ENCODE assay signal across 47 mouse cellular contexts in genomic region chr8:93331151-93331550, GRCm38 (mm10). TPM values are rescaled to one million over a fixed set of nuclear protein-coding genes. Genes with fewer than 3 reads are reported as not detected.
"Had no signal": no experiment of that assay in that cellular context is flagged by ENCODE, and none has a peak within 500 bp of the region (broad histone marks: within the 10 kb centered on the region; RNA-seq: fewer than 3 reads in every experiment).

No protein-coding gene starts in this region.

- H3K9ac ChIP-seq: limb, embryonic 12.5 days; limb, embryonic 13.5 days; limb, embryonic 15.5 days; liver, embryonic 13.5 days; liver, embryonic 14.5 days; liver, embryonic 15.5 days; liver, postnatal 0 days; lung, embryonic 14.5 days; lung, embryonic 15.5 days; midbrain, embryonic 12.5 days; midbrain, embryonic 13.5 days; midbrain, embryonic 15.5 days; neural tube, embryonic 12.5 days had no signal

- H3K9me3 ChIP-seq: limb, embryonic 10.5 days; limb, embryonic 12.5 days; limb, embryonic 13.5 days; limb, embryonic 15.5 days; liver, embryonic 13.5 days; liver, embryonic 15.5 days; lung, embryonic 15.5 days; midbrain, embryonic 10.5 days; midbrain, embryonic 12.5 days; midbrain, embryonic 13.5 days; midbrain, embryonic 15.5 days; neural tube, embryonic 12.5 days had no signal

- ATAC-seq: liver, postnatal 0 days; lung, postnatal 0 days; midbrain, embryonic 13.5 days; midbrain, embryonic 15.5 days; midbrain, embryonic 16.5 days had no signal

- H3K27me3 ChIP-seq: limb, embryonic 12.5 days; limb, embryonic 13.5 days; limb, embryonic 15.5 days; liver, embryonic 13.5 days; liver, embryonic 15.5 days; lung, embryonic 15.5 days; megakaryocyte, embryonic 14.5 days; midbrain, embryonic 12.5 days; midbrain, embryonic 13.5 days; midbrain, embryonic 15.5 days; neural tube, embryonic 12.5 days had no signal

- H3K36me3 ChIP-seq: limb, embryonic 10.5 days; limb, embryonic 12.5 days; limb, embryonic 13.5 days; limb, embryonic 15.5 days; liver, embryonic 13.5 days; liver, embryonic 15.5 days; lung, embryonic 15.5 days; midbrain, embryonic 10.5 days; midbrain, embryonic 12.5 days; midbrain, embryonic 13.5 days; midbrain, embryonic 15.5 days; neural tube, embryonic 12.5 days had no signal

- H3K4me2 ChIP-seq: limb, embryonic 12.5 days; limb, embryonic 13.5 days; limb, embryonic 15.5 days; liver, embryonic 11.5 days; liver, embryonic 13.5 days; liver, embryonic 15.5 days; lung, embryonic 14.5 days; lung, embryonic 15.5 days; midbrain, embryonic 11.5 days; midbrain, embryonic 12.5 days; midbrain, embryonic 13.5 days; midbrain, embryonic 15.5 days; neural tube, embryonic 12.5 days had no signal

- H3K4me1 ChIP-seq: limb, embryonic 10.5 days; limb, embryonic 12.5 days; limb, embryonic 13.5 days; limb, embryonic 15.5 days; liver, embryonic 13.5 days; liver, embryonic 15.5 days; lung, embryonic 15.5 days; megakaryocyte, embryonic 14.5 days; midbrain, embryonic 10.5 days; midbrain, embryonic 12.5 days; midbrain, embryonic 13.5 days; midbrain, embryonic 15.5 days; neural tube, embryonic 12.5 days had no signal

- DNase-seq: left cerebral cortex, postnatal 4 days; liver; liver, embryonic 13.5 days; liver, postnatal 0 days; lung, adult 18-20 months; lung, adult 2 months; lung, embryonic 14.5 days; lung, postnatal 10 days; lung, postnatal 14 days; lung, postnatal 36 days; lung, postnatal 4 days; midbrain, embryonic 14.5 days had no signal

- H3K4me3 ChIP-seq: left cerebral cortex, adult 2 months; limb, embryonic 10.5 days; limb, embryonic 12.5 days; limb, embryonic 13.5 days; limb, embryonic 15.5 days; liver, embryonic 13.5 days; liver, embryonic 15.5 days; lung, embryonic 15.5 days; megakaryocyte, embryonic 14.5 days; midbrain, embryonic 10.5 days; midbrain, embryonic 12.5 days; midbrain, embryonic 13.5 days; midbrain, embryonic 15.5 days; myocyte; neural tube, embryonic 12.5 days had no signal

- H3K27ac ChIP-seq: left cerebral cortex, adult 2 months; limb, embryonic 10.5 days; limb, embryonic 12.5 days; limb, embryonic 13.5 days; limb, embryonic 15.5 days; liver, embryonic 13.5 days; liver, embryonic 14.5 days; liver, embryonic 15.5 days; lung, embryonic 15.5 days; macrophage; midbrain, embryonic 10.5 days; midbrain, embryonic 12.5 days; midbrain, embryonic 13.5 days; midbrain, embryonic 15.5 days; neural tube, embryonic 12.5 days had no signal

RNA-seq across cellular contexts. Expression of gene Ces1g, which starts 6.0 kb away (rescaled TPM):
- total RNA-seq: left cerebral cortex, adult 2 months; left cerebral cortex, adult 8-10 months; left cerebral cortex, postnatal 10 days; left cerebral cortex, postnatal 14 days; left cerebral cortex, postnatal 25 days; left cerebral cortex, postnatal 36 days; left cerebral cortex, postnatal 4 days; megakaryocyte progenitor cell, adult 5-6 weeks; megakaryocyte, adult 5-6 weeks; megakaryocyte-erythroid progenitor cell, adult 5-6 weeks; midbrain, postnatal 0 days; monocyte, adult 5-6 weeks had no signal
- polyA plus RNA-seq: limb, embryonic 10.5 days; limb, embryonic 11.5 days; limb, embryonic 12.5 days; limb, embryonic 13.5 days; limb, embryonic 14.5 days; limb, embryonic 15.5 days; macrophage; midbrain, embryonic 10.5 days; midbrain, embryonic 11.5 days; midbrain, embryonic 12.5 days; midbrain, embryonic 13.5 days; midbrain, embryonic 14.5 days; midbrain, embryonic 15.5 days; midbrain, embryonic 16.5 days; midbrain, postnatal 0 days; myocyte; neural tube, embryonic 11.5 days; neural tube, embryonic 12.5 days had no signal

RNA-seq across cellular contexts. Expression of gene Ces1h, which starts 48.4 kb away (rescaled TPM):
- total RNA-seq: left cerebral cortex, adult 2 months; left cerebral cortex, adult 8-10 months; left cerebral cortex, postnatal 10 days; left cerebral cortex, postnatal 14 days; left cerebral cortex, postnatal 25 days; left cerebral cortex, postnatal 36 days; left cerebral cortex, postnatal 4 days; megakaryocyte progenitor cell, adult 5-6 weeks; megakaryocyte, adult 5-6 weeks; megakaryocyte-erythroid progenitor cell, adult 5-6 weeks; midbrain, postnatal 0 days; monocyte, adult 5-6 weeks had no signal
- polyA plus RNA-seq: limb, embryonic 10.5 days; limb, embryonic 11.5 days; limb, embryonic 12.5 days; limb, embryonic 13.5 days; limb, embryonic 14.5 days; limb, embryonic 15.5 days; liver, embryonic 11.5 days; liver, embryonic 13.5 days; liver, embryonic 14.5 days; liver, embryonic 15.5 days; liver, embryonic 16.5 days; liver, postnatal 0 days; lung, embryonic 14.5 days; lung, embryonic 15.5 days; lung, embryonic 16.5 days; lung, postnatal 0 days; macrophage; midbrain, embryonic 10.5 days; midbrain, embryonic 12.5 days; midbrain, embryonic 13.5 days; midbrain, embryonic 14.5 days; midbrain, embryonic 15.5 days; midbrain, embryonic 16.5 days; midbrain, postnatal 0 days; myocyte; neural tube, embryonic 11.5 days; neural tube, embryonic 12.5 days had no signal

RNA-seq across cellular contexts. Expression of gene Ces1f, which starts 51.6 kb away (rescaled TPM):
- total RNA-seq: left cerebral cortex, adult 2 months; left cerebral cortex, postnatal 10 days; left cerebral cortex, postnatal 14 days; left cerebral cortex, postnatal 25 days; left cerebral cortex, postnatal 36 days; left cerebral cortex, postnatal 4 days; megakaryocyte progenitor cell, adult 5-6 weeks; megakaryocyte, adult 5-6 weeks; megakaryocyte-erythroid progenitor cell, adult 5-6 weeks; midbrain, postnatal 0 days; monocyte, adult 5-6 weeks had no signal
- polyA plus RNA-seq: limb, embryonic 10.5 days; limb, embryonic 11.5 days; limb, embryonic 12.5 days; limb, embryonic 13.5 days; limb, embryonic 15.5 days; liver, embryonic 11.5 days; macrophage; midbrain, embryonic 10.5 days; midbrain, embryonic 11.5 days; midbrain, embryonic 12.5 days; midbrain, embryonic 13.5 days; midbrain, embryonic 14.5 days; midbrain, embryonic 15.5 days; midbrain, embryonic 16.5 days; midbrain, postnatal 0 days; myocyte; neural tube, embryonic 11.5 days; neural tube, embryonic 12.5 days had no signal
